Mouse (Mus musculus) kidney, adult 2 months (tissue): Measurements from ENCODE around the gene Olfr702.

ENCODE experiments used
- CTCF ChIP-seq: fragments of 200-500 bp; conservative IDR thresholded peaks from 2 replicates; pipeline ENCODE4 v1.5.1; 2011; ENCODE audit warnings: low read depth, mild to moderate bottlenecking, control low read depth, low read length, moderate library complexity, mixed read lengths; ENCODE audit not compliant: insufficient read depth, insufficient read length
- POLR2A ChIP-seq: fragments of 200-500 bp; IDR thresholded peaks from one replicate; pipeline ENCODE4 v1.6.1; 2011; ENCODE audit warnings: low read depth, low read length, control low read depth

DNA sequence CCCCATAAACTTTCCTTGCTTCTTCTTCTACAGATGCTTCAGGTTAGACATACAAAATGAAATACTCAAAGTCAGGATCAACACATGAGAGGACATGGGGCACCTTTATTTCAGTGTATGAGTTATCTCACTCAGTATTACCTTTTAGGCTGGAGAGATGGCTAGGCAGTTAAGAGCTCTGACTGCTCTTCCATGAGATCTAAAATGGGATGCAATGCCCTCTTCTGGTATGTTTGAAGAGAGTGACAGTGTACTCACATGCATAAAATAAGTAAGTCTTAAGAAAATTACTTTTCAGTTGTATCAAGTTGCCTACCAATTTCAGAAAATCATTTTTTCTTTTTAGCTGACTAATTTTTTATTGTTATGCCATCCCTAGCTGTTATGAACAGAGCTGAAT, 45.4 kb downstream of the Olfr702 start:
- no peak for TF ChIP-seq POLR2A
- no peak for TF ChIP-seq CTCF
